Mouse (Mus musculus) T-helper 17 cell (primary cell): ENCODE results near the gene Pycr2.
"Not testable (repeated sequence)": the region's sequence is repeated elsewhere in the genome, so short reads cannot be mapped to it uniquely, and the experiment has no call there.

ENCODE experiments used
- in situ Hi-C, 2 experiments: fragments of 300-600 bp; cut with MboI, MseI; formaldehyde crosslinking; loops; 1 replicate in 1 of 2; 2 replicates in 1 of 2; pipeline ENCODE4 v1.15.1; 2025; ENCODE audit warnings: high pct_unique_total_duplicates in 2 of 2

Pycr2 gene

DNA sequence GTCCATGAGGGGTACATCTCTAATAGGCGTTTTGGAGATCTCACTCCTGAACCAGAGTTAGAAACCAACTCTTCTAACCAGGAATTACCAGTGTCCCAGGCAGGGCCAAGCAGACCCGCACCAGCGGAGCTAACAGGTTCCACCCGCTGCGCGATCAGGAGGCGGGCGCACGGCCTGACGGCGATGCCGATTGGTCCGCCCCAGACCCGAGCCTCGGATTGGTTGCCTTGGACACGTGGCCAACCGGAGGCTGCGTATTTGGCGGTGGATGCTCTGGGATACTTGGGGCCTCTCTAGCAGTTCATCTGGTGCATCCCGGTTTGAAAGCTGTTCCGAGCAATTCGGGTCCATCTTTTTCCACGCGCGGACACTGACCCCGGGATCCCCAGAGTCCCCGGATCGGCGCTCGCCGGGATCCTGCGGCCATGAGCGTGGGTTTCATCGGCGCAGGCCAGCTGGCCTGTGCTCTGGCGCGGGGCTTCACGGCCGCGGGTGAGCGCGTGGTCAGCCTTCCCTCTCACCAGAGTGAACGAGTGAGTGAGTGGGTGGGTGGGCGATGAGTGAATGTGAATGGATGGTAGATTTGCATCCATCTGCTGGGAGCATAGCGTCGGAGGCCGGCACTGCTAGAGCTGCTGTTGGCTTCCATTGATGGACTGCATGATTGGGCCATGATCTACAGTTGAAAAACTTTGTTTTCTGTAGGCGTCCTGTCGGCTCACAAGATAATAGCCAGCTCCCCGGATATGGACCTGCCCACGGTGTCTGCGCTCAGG lies at the start of gene Pycr2:
Gene Pycr2 (plus strand): TSS at position 255 of the 776 bp plus-strand sequence.
- in situ Hi-C loops, result loop anchor here in 1 of 2 experiments (25.0 kb wide), 1 partner anchor 1608 kb away; the partner anchor contains the start of gene Capn2

DNA sequence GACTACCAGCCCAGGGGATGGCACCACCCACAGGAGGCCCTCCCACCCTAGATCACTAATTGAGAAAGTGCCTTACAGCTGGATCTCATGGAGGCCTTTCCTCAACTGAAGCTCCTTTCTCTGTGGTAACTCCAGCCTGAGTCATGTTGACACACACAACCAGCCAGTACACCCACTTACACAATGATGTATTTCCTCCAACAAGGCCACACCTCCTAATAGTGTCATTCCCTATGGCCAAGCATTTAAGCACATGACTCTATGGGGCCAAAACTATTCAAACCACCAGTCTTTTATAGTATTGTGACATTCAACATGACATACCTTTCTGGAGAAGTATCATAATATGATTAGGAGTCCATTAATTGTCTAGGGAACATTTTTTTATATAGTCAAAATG lies 45.3 kb upstream of the Pycr2 start:
- in situ Hi-C loops, result loop anchor here in 1 of 2 experiments (25.0 kb wide), 1 partner anchor 979 kb away; the partner anchor contains the start of gene Lbr

DNA sequence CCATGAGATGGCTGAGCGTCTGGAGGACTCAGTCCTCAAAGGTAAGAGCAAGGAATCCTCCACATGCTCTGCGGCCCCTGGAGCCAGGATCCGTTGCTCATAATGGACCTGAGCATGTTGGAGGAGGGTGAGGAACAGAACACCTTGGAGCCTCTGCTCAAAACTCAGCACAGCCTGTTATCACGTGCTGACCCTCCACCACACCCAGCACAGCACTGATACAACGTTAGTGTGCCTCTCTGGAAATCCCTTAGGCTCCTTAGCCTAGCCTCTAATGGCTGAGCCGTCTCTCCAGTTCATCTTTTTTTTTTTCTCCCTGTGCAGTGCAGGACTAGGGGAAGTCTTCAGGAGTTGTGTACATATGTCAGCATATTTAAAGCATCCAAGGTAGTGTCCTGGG lies 44.1 kb upstream of the Pycr2 start:
- in situ Hi-C loops, result loop anchor here (5.0 to 25.0 kb wide), 2 partner anchors 63 to 977 kb away; partner anchors contain the start of gene Lbr (in 1 of the 2)

DNA sequence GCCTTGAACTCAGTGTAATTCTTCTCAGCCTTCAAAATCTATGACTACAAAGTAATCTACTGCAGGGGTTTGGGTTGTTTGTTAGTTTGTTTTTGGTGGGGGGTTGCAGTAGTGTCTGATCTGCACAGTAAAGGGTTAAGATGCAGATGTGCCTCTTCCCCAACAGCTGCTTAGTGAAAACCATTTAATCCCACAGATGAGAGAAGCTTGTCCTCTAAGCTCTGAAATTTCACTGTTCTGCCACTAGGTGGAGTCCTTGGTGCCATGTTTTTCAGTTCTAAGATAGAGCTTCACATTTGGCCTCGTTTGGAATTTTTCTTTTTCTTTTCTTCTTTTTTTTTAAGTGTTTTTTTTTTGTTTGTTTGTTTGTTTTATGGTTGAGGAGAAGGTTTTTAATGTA lies 40.5 kb upstream of the Pycr2 start:
- in situ Hi-C loops, result loop anchor here (5.0 to 25.0 kb wide), 2 partner anchors 66 to 974 kb away; partner anchors contain the start of gene Lbr (in 1 of the 2)

DNA sequence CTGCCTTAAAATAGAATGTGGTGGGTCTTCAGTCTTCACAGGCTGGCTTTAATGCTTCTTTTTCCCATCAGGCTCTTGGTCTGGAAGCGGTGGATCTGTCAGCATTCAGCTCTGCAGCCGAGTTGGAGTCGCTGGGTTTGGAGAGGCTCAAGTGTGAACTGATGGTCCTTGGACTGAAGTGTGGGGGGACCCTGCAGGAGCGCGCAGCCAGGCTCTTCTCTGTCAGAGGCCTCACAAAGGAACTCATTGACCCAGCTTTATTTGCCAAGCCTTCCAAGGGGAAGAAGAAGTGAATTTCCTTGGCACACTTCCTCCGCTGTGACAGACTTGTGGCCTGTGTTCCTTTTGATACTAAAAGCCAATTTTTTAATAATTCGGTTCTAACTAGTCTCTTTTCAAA lies 38.1 kb upstream of the Pycr2 start:
- in situ Hi-C loops, result loop anchor here in 1 of 2 experiments (25.0 kb wide), 1 partner anchor 971 kb away; the partner anchor contains the start of gene Lbr

DNA sequence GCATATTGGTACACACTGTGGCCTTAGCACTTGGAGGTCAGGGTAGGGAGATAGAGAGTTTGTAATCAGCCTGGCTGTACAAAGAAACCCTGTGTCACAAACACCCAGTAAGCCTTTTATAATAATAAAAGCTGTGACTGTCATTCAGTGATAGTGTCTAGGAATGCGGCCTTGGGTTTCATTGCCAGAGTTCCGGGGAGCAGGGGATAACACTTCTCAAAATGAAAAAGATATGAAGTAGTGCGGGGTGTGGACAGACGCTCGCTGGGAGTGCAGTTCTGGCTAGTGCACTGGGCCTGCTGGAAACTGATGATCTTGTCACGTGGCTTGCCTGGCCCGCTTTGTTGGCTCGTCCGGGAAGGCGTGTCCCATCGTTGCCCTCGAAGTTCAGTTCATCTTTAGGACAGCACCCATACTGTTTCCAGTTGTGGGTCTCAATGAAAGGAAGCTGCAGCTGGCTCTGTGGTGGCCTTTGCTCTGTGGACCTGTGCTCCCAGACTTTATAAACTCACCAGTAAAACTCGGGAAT lies 33.9 kb upstream of the Pycr2 start:
- in situ Hi-C loops, result loop anchor here (10.0 to 25.0 kb wide), 2 partner anchors 235 to 967 kb away; partner anchors contain the start of gene Lbr (in 1 of the 2)

DNA sequence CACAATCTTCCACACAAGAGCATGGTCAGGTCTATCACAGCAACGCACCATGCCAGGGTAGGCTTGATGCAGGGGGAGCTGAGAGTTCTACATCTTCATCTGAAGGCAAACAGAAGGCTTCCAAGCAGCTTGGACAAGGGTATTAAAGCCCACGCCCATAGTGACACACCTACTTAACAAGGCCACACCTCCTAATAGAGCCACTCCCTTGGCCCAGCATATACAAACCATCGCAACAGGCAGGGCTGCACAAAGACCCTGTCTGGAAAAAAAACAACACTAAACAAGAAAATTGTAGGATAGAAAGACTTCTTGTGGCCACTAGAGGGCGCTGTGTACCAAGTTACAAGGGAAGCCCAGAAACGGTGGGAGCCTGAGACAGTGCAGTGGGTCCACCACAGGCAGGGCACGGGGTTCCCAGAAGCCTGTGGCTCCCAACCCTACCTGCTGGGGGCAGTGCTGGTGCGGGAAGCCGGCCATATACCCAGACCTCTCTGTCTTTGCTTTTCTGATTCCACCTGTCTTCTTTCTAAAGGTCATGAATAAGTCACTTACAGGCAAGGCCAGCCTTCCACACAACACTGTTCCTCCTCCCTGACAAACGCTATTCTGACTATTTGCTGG lies 30.1 kb upstream of the Pycr2 start:
- in situ Hi-C loops, result loop anchor here (10.0 to 25.0 kb wide), 2 partner anchors 231 to 963 kb away; partner anchors contain the start of gene Lbr (in 1 of the 2)

DNA sequence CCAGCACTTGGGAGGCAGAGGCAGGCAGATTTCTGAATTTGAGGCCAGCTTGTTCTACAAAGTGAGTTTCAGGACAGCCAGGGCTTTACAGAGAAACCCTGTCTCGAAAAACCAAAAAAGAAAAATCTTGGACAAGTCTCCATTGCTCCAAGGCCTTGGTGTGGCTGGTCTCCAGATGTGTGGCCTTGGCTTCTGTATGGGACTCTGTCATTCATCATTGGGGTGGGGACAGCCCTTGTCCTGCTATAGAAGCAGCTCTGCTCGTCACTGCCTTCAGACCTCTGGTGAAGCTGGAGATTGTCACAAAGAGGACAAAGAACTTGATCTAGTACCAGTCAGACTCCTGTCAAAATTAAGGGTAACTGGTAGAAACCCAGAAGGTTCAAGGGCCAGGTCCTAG lies 29.5 kb upstream of the Pycr2 start:
- in situ Hi-C loops, result loop anchor here (10.0 to 25.0 kb wide), 2 partner anchors 230 to 963 kb away; partner anchors contain the start of gene Lbr (in 1 of the 2)

DNA sequence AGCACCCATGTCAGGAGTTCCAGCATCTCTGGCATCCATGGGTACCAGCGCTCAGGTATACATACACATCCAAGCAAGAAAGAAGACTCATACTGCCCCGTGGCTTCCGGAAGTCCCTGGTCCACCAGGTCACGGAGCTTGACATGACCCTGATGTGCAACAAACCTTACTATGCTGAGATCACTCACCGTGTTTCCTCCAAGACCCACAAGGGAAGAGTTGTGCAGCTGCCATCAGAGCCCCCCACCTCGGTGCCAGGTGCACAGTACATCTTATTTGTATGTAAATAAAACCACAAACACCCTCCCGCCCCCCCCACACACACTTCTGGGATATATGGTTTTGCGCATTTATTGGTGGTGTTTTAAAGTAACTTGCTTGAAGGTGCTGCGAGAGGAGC lies 29.0 kb upstream of the Pycr2 start:
- in situ Hi-C loops, result loop anchor here in 1 of 2 experiments (10.0 kb wide), 1 partner anchor 230 kb away; no protein-coding TSS in a partner anchor

DNA sequence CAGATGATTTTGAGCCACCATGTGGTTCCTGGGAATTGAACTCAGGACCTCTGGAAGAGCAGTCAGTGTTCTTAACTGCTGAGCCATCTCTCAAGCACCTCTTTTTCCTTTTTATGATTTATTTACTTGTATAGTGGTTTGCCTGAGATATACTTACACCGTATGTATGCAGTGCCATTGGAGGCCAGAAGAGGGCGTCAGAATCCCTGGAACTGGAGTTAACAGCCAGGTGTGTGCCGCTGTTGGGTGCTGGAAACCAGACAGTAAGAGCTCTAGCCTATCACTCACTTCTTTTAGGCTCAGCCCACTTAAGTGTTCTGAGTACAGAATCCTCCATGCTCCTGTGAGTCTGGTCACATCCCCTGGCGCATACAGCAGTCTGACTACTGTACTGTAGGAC lies 26.6 kb upstream of the Pycr2 start:
- in situ Hi-C loops, result loop anchor here in 1 of 2 experiments (10.0 kb wide), 1 partner anchor 227 kb away; no protein-coding TSS in a partner anchor

DNA sequence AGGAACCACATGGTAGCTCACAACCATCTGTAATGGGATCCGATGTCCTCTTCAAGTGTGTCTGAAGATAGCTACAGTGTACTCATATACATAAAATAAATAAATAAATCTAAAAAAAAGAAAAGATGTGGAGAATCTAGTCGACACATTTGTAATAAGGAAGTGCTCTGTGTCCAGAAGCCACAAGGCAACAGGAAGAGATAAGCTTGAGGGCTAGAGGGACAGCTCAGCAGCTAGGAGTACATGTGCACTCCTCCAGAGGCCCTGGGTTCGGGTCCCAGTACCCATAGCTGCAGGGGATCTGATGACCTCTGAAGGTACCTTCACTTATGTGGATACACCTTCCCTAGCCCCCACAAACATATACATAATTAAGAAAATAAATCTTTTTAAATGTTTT lies 22.3 kb upstream of the Pycr2 start:
- in situ Hi-C loops, result no loop called here

DNA sequence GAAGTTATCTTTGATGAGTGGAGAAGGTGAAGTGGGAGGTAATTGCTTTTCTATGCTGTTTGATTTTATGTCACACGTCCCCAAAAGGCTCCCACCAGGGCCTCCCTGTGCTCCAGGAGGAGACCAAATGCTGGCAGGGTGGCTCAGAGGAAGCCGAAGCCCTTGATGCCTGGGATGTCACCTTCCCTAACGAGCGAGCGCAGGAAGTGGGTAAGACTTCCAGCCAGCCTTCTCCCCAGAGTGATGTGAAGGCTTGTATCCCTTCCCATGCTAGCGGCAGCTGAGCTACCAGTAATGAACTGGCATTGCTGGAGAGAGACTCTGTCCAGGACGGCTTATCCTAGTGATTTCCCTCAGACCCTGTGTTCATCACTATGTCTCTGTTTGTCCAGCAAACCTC lies 20.4 kb upstream of the Pycr2 start:
- in situ Hi-C loops, result no loop called here

DNA sequence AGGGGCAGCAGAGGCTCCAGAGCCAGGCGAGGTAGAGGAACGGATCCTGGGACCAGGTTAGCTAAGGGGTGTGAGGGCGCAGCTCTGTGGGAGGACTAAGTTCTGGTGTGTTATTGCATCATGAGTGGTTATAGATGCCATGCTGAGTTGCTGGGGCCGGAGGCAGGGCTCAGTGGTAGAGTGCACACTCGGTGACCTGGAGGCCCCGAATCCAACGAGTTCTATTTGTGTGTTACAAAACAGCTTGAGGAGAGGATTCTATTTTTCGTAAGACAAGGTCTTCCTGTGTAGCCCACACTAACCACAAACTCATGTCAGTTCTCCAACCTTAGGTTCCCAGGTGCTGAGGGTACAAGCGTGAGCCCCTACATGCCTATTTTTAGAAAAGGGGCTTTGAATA lies 19.6 kb upstream of the Pycr2 start:
- in situ Hi-C loops, result no loop called here

DNA sequence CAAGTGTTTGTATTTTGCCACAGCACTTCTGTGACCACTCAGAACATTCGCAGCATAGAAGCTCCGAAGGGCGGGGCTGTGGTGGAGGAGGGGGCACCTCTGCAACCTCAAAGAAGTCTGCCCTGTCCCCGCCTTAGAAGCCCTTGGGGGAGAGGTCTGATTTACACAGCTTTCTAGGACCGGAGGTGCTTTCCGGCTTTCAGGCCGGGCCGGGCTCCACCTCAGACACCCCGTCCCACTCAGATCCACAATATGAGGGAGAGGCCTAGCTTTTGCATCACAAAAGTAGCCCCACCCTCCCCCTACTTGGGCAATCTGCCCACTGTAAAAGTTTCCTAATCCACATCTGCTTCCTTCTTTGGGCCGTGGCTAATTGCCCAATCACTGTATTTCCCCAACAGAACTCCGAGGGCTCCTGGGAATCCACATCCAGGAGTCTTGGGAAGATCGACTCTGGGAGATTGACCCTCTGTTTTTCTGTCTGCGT lies 15.5 kb upstream of the Pycr2 start:
- in situ Hi-C loops, result loop anchor here (5.0 kb wide), 1 partner anchor 89 kb away; no protein-coding TSS in a partner anchor

DNA sequence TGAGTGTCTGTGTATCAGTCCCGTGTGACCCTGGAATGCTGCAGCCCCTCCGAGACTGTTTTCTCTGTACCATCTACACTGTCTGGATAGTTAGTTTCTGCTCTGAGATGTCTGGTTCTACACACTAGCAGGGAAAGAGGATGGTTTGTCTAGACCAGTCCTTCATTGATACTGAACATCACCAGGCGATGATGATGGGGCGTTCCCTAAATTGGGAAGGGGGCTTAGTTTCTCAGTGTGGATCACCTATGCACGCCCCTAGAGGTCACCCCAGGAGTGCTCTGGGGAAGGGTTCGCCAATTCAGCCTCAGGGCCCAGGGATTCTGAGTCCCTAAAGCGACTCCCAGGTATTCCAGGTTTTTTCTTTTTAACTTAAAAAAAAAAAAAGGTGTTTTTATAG lies 14.9 kb upstream of the Pycr2 start:
- in situ Hi-C loops, result loop anchor here (5.0 kb wide), 1 partner anchor 88 kb away; no protein-coding TSS in a partner anchor

DNA sequence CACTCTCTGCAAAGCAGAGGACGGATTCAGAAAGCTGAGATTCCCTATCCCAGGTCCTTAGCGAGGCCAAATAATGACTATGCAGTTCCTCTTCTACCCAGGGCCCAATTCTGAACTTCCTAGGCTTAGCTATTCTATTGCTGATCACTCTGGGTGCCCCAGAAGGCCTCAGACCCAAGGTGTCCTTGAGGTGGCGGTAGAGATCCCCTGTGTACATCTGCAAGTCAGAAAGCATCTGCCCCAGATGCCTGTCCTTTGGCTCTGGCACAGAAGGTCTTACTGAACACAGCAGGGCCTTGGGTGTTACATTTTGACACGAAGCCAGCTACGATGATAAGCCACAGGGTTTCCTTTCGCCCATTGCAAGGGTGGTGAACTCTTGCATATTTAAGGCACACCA lies 14.3 kb upstream of the Pycr2 start:
- in situ Hi-C loops, result loop anchor here (5.0 kb wide), 1 partner anchor 87 kb away; no protein-coding TSS in a partner anchor

DNA sequence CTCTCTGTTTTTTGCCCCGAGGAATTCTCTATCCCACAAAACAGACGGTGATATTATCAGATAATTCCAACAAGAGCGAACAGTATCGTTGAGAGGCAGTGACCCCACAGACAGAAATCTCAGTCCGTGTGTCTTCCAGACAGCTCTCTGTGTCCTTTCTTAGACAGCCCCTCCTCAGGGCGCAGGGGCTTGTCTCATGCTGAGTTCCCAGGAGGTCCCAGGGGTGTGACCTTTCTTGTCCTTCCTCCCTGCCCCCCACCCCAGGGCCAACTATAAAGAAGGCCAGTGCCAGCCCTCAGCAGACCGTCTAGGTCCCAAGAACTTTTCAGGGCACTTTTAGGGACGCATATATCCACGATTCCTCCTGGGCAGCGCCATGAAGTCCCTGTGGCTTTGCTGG lies 11.3 kb upstream of the Pycr2 start, which contains the start of gene Lefty2:
Gene Lefty2 (plus strand): TSS at position 301 of the 400 bp plus-strand sequence.
- in situ Hi-C loops, result no loop called here

DNA sequence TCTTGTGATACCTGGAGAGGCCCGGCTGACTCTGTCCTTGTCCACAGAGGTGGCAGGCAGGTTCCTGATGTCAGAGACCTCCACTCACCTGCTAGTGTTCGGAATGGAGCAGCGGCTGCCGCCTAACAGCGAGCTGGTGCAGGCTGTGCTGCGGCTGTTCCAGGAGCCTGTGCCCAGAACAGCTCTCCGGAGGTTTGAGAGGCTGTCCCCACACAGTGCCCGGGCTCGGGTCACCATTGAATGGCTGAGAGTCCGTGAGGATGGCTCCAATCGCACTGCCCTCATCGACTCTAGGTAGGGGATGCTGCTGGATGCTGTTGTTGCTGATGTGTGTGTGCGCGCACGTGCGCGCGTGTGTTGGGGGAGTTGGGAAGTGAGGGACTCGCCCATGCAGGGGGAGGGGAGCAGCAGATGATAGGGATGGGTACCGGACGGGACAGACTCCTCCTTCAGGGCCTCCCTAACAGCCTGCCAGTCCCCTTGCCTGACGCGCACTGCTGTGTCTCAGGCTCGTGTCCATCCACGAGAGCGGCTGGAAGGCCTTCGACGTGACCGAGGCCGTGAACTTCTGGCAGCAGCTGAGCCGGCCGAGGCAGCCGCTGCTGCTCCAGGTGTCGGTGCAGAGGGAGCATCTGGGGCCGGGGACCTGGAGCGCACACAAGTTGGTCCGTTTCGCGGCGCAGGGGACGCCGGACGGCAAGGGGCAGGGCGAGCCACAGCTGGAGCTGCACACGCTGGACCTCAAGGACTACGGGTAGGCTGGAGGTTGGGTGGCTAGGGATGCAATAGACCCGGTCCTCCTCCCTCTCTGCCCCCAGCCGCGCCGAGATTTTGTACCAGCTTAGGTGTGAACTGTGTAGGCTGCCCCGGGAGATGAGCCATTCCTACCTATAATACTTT lies 9.8 kb upstream of the Pycr2 start:
- in situ Hi-C loops, result not testable (repeated sequence)

DNA sequence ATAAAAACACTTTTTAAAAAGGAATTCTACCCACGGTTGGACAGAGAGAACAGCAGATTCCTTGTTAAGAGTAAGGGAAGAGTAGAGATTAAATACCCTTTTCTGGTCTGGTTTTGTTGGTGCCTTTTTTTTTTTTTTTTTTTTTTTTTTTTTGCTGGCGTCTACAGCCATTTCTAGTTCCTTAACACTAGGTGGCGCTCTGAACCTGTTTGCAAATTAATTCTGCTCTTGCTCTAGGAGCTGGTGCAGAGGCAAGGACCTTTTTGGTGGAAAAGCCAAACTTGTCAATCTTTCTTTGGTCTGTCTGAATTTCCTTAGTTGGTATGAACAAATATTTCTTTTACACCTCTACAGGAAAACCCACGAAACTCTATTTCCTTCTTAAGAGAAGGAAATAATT lies 3.0 kb upstream of the Pycr2 start:
- in situ Hi-C loops, result loop anchor here in 1 of 2 experiments (25.0 kb wide), 1 partner anchor 1611 kb away; the partner anchor contains the start of gene Capn2

DNA sequence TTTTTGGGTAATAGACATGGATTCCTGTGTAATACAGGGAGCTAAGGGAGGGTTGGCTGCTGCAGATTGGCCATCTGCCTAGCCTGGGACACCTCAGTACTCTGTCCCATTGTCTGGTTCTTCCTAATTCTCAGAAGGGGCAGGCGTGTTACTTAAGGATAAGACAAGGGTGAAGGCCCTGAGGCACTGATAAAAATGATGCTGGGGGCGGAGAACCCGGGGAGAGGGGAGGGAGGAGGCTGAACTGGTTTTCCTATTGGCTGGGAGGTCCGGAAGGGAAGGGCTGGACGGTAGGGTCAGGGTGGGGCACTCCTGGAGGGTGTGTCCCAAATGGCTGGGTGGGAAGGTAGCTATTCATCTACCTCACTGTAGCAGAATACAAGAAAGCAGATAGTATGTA lies 1.2 kb upstream of the Pycr2 start:
- in situ Hi-C loops, result loop anchor here in 1 of 2 experiments (25.0 kb wide), 1 partner anchor 1609 kb away; the partner anchor contains the start of gene Capn2
